Mouse (Mus musculus) erythroblast, adult 5-6 weeks (primary cell): ENCODE measurements around the gene Olig1. TPM values are rescaled to one million over a fixed set of nuclear protein-coding genes. Genes with fewer than 3 reads are reported as not detected.

Source experiments
- ATAC-seq: replicated peaks from 2 replicates; pipeline ENCODE4 v1.8.0; 2016; ENCODE audit warnings: moderate number of reproducible peaks, mild to moderate bottlenecking, moderate TSS enrichment, inconsistent platforms; ENCODE audit not compliant: poor library complexity, low FRiP score, severe bottlenecking
- total RNA-seq, 2 experiments: library from RNA; stranded (forward) in 1 of 2; stranded (reverse) in 1 of 2; fragments of 150-400 nt in 1 of 2; fragments of 200-764, 138-1000 nt in 1 of 2; gene quantifications; 2 replicates each; pipeline versions ENCODE4 v1.2.3 to v1.2.4; 2015 to 2017; ENCODE audit warnings: low replicate concordance in 2 of 2

The Olig1 gene
- total RNA-seq, 2 experiments from 2014 or later = not detected

- no peak for ATAC-seq
These were observed 31.9 kb downstream of the Olig1 start for GRCm38 (mm10) chr16:91301454-91301853.

- no peak for ATAC-seq
These were observed 34.5 kb downstream of the Olig1 start for GRCm38 (mm10) chr16:91303776-91304709.

- no peak for ATAC-seq
These were observed 36.0 kb downstream of the Olig1 start for GRCm38 (mm10) chr16:91305512-91306111.

DNA sequence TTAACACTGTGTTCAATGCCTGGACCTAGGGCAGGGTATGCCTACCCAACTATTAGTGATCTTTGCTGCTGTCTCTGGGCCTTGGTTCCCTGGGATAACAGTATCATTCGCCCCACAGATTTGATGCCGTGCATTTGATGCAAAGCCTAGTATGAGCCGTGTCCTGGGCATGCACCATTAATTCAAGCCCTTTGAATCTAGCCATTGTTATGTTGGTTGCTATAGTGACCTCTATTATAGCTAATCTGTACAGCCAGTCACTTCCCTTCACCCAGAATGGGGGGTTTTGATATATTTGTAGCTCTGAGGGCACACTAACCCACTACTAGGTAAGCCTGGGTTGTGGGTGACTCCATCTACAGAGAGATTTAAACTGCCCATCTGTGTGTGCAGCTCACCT, 40.3 kb downstream of the Olig1 start:
- no peak for ATAC-seq

DNA sequence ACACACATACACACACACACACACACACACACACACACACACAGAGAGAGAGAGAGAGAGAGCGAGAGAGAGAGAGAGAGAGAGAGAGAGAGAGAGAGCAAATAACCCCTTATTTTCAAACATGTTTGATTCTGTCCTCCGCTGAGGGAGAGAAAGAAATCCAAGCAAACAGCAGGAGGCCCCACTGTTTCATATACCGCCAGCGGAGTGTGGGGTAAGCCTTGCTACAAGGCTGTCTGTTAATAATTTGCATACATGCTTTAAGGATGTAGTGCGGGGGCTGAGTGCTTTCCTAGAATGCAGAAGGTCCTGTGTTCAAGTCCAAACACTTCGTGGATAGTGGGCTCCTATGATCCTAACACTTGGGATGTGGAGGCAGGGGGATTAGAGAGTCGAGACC, 43.3 kb downstream of the Olig1 start:
- ATAC-seq = no peak

DNA sequence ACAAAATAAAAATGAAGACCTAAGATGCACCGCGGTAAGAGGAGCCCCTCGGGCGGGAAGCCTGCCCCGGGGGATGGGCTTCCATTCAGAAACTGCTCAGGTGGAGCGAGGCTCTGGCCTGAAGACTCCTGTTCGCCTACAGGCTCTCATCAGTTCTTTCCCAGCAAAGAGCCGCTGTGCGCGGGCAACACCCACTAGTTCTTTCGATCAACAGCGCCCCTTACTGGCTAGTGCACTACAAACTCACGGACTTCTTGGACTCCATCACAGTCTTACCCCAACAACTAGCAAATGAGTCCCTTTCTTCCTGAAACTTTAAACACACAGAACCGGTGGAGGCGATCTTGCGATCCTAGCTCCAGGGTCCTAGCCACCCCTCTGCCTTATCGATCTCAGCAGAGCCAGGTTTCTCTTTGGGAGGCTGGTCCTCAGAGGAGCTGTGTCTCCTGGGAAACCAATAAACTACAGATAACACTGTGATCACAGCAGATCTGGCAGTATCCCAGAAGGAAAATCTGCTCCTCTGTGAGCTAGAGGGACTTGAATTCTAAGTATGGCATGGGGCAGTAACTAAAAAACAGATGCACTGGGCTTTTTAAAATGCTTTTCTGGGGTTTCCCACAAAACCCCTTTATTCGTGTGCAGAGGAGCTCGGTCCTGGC, 44.7 kb downstream of the Olig1 start:
- peak; percentile 78 for ATAC-seq

DNA sequence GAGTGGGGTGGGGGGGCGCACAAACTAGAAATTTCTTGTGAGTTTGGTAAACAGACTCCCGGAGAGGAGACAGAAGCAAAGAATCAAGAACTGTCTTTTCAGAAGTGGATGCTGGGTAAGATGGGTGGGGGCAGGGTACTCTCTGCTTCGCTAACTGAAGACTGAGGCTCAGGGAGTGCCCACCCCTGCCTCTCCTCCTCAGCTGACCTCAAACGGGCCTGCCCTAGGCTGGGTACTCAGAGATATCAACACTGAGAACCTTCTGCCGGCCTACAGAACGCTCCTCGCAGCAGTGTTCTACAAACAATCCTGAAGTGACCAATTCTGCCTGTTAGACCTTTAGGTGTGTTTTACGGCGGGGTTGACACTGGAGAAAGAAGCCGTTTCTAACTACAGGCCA, 50.6 kb downstream of the Olig1 start:
- ATAC-seq = no peak

DNA sequence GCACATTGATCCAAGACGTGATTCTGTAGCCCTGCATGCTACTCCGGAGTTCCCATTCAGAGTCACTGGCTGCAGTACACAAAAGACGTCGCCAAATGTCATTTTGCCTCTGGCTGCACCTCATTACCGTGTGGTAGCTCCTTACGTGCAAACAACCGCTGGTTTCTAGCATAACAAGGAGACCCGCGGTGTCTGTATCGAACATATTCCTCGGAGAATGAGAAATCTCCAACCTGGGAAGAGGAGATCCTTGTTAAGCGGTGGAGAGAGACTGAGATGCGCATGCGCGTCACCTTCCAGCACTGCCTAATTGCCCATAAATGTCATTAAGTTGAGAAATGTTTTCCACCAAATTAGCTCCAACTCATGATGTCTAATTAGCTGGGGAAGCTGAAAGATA, 51.0 kb downstream of the Olig1 start:
- no peak for ATAC-seq

Other genes with a start within 250 kb of the Olig1 start
- gene Paxbp1, start 225.2 kb upstream of the Olig1 start, total RNA-seq (2015; ENCODE audit: low replicate concordance) = 30.9 and 35.5 TPM in 2 replicates
- gene Paxbp1, start 225.2 kb upstream of the Olig1 start, total RNA-seq (2017; ENCODE audit: low replicate concordance) = 68.0 and 81.5 TPM in 2 replicates
- not detected in 2 replicates for gene 4932438H23Rik, start 174.7 kb upstream of the Olig1 start, total RNA-seq (2015; ENCODE audit: low replicate concordance)
- not detected in 2 replicates for gene 4932438H23Rik, start 174.7 kb upstream of the Olig1 start, total RNA-seq (2017; ENCODE audit: low replicate concordance)
- not detected in 2 replicates for gene Olig2, start 44.3 kb upstream of the Olig1 start, total RNA-seq (2015; ENCODE audit: low replicate concordance)
- not detected in 2 replicates for gene Olig2, start 44.3 kb upstream of the Olig1 start, total RNA-seq (2017; ENCODE audit: low replicate concordance)
- 126 and 156 TPM in 2 replicates for gene Ifnar2, start 103.0 kb downstream of the Olig1 start, total RNA-seq (2015; ENCODE audit: low replicate concordance)
- 132 and 164 TPM in 2 replicates for gene Ifnar2, start 103.0 kb downstream of the Olig1 start, total RNA-seq (2017; ENCODE audit: low replicate concordance)
- gene Gm21970, start 121.9 kb downstream of the Olig1 start, total RNA-seq (2015; ENCODE audit: low replicate concordance) = 12.3 TPM in 1 of 2 replicates, not detected in the other
- 7.8 TPM in 1 of 2 replicates, not detected in the other for gene Gm21970, start 121.9 kb downstream of the Olig1 start, total RNA-seq (2017; ENCODE audit: low replicate concordance)
- gene Il10rb, start 136.4 kb downstream of the Olig1 start, total RNA-seq (2015; ENCODE audit: low replicate concordance) = 43.9 and 52.3 TPM in 2 replicates
- 39.4 and 48.8 TPM in 2 replicates for gene Il10rb, start 136.4 kb downstream of the Olig1 start, total RNA-seq (2017; ENCODE audit: low replicate concordance)
- 81.7 and 93.6 TPM in 2 replicates for gene Ifnar1, start 215.5 kb downstream of the Olig1 start, total RNA-seq (2015; ENCODE audit: low replicate concordance)
- 133 and 147 TPM in 2 replicates for gene Ifnar1, start 215.5 kb downstream of the Olig1 start, total RNA-seq (2017; ENCODE audit: low replicate concordance)